Mouse (Mus musculus): ENCODE measurements around the gene Clec5a. TPM values are rescaled to one million over a fixed set of nuclear protein-coding genes. Genes with fewer than 3 reads are reported as not detected.

The Clec5a gene
- polyA plus RNA-seq (2012; rRNA removed; ENCODE audit: low replicate concordance), result not detected in 2 replicates

GRCm38 (mm10) chr6:40585645-40586044 lies at the start of gene Clec5a:
Gene Clec5a (minus strand): TSS chr6:40585821.

DNA sequence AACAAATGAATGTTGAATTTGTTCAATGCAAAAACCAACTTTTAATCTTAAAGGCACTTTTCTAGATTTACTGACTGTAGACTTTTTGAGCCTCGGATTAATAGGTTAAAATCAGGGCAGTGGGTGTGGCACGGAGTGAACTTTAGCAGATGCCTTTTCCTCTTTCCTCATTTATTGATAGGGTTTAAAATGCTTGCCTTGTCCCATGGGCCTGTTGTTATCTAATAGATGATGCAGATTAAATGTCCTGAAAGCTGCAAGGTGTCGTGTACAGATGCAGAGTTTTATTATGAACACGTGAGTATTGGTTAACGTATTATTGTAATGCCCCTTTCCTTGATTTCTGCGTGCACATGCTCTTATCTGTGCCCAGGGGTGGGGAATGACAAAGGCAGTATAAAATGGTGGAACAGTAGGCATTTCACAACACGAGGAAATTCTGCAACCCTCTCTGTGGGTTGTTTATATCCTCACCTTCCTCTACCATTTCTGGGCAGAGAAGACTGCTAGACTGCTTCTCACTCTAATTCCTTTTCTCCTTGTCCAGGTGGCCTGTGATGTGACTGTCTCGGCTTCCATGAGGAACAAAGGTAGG lies 42.9 kb upstream of the Clec5a start, which contains the start of gene Mgam:
Mgam (plus strand) TSS at position 426 of the 595 bp plus-strand sequence.

GRCm38 (mm10) chr6:40613260-40613852 lies 27.7 kb upstream of the Clec5a start, which contains the start of gene Tas2r138:
Gene Tas2r138 (minus strand): TSS chr6:40613310.

DNA sequence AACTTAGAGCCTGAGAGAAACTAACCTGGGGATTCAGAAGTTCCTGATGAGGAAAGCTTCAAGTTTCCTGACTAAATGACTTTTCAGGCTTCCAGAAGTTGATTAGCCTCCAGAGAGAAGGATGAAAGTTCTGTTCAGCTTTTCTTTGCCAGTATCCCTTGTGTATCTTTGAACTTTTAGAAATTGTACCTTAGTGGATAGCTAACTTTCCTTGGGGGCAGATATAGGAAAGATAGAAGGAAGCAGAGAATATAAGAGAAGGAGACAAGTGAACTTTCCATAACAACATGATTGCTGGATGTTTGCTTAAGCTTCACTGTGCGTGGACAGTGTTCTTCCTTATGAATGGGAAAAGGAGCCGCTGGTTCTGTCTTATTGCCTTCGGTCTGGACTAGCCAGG lies 16.4 kb downstream of the Clec5a start, which contains the start of gene Olfr460:
Olfr460 (plus strand) TSS at position 301 of the 400 bp plus-strand sequence.

GRCm38 (mm10) chr6:40554950-40555349 lies 30.7 kb downstream of the Clec5a start, which contains the start of gene Olfr461:
Gene Olfr461 (minus strand): TSS chr6:40555050.

Other genes with a start within 250 kb of the Clec5a start
- gene E330009J07Rik, start 149.7 kb downstream of the Clec5a start, polyA plus RNA-seq (2012; rRNA removed; ENCODE audit: low replicate concordance), result 3.1 and 3.7 TPM in 2 replicates
- gene Wee2, start 146.7 kb downstream of the Clec5a start, polyA plus RNA-seq (2012; rRNA removed; ENCODE audit: low replicate concordance), result not detected in 2 replicates
- gene Ssbp1, start 114.5 kb downstream of the Clec5a start, polyA plus RNA-seq (2012; rRNA removed; ENCODE audit: low replicate concordance), result 3.0 and 3.9 TPM in 2 replicates
- not detected in 2 replicates for gene Tas2r137, start 94.6 kb downstream of the Clec5a start, polyA plus RNA-seq (2012; rRNA removed; ENCODE audit: low replicate concordance)
- not detected in 2 replicates for gene Tas2r108, start 92.3 kb downstream of the Clec5a start, polyA plus RNA-seq (2012; rRNA removed; ENCODE audit: low replicate concordance)
- gene Prss37, start 66.3 kb downstream of the Clec5a start, polyA plus RNA-seq (2012; rRNA removed; ENCODE audit: low replicate concordance), result not detected in 2 replicates
- not detected in 2 replicates for gene Olfr461, start 30.8 kb downstream of the Clec5a start, polyA plus RNA-seq (2012; rRNA removed; ENCODE audit: low replicate concordance)
- gene Olfr460, start 16.3 kb downstream of the Clec5a start, polyA plus RNA-seq (2012; rRNA removed; ENCODE audit: low replicate concordance), result not detected in 2 replicates
- not detected in 2 replicates for gene Tas2r138, start 27.5 kb upstream of the Clec5a start, polyA plus RNA-seq (2012; rRNA removed; ENCODE audit: low replicate concordance)
- gene Mgam, start 43.0 kb upstream of the Clec5a start, polyA plus RNA-seq (2012; rRNA removed; ENCODE audit: low replicate concordance), result 178 and 242 TPM in 2 replicates

Data from duodenum, adult 2 months (tissue).